Mouse (Mus musculus) myocyte (in vitro differentiated cells): ENCODE measurements at regions not wholly inside any gene's neighbourhood (a gene's known extent, or its start where the extent isn't known, plus 50 kb on each side); places are given as distances from the start of the nearest gene placed in this dataset.
A peak's percentile ranks its signal among the peaks of the same experiment; 100 is the strongest.

ENCODE experiments used
- H3K27me3 ChIP-seq: one replicate; pipeline ENCODE4 v1.6.1; 2011; ENCODE audit not compliant: control insufficient read depth, insufficient read depth, insufficient read length
- H3K36me3 ChIP-seq: one replicate; pipeline ENCODE4 v1.6.1; 2011; ENCODE audit not compliant: control insufficient read depth, insufficient read depth
- H3K4me2 ChIP-seq: one replicate; pipeline ENCODE4 v1.6.1; 2011; ENCODE audit warnings: low read depth, control low read depth
- H3K4me3 ChIP-seq: one replicate; pipeline ENCODE4 v1.5.1; 2011; ENCODE audit warnings: mild to moderate bottlenecking, control low read depth, moderate library complexity
- H3K79me2 ChIP-seq: one replicate; pipeline ENCODE4 v1.6.1; 2011; ENCODE audit not compliant: control insufficient read depth, insufficient read depth
- H3ac ChIP-seq: one replicate; pipeline ENCODE4 v1.6.1; 2011; ENCODE audit not compliant: control insufficient read depth, insufficient read length
- CEBPB ChIP-seq: IDR thresholded peaks from 2 replicates; pipeline ENCODE4 v1.6.1; 2011; ENCODE audit warnings: mild to moderate bottlenecking, moderate library complexity; ENCODE audit not compliant: poor library complexity, insufficient read depth, severe bottlenecking
- E2F4 ChIP-seq: IDR thresholded peaks from one replicate; pipeline ENCODE4 v1.6.1; 2011; ENCODE audit warnings: mild to moderate bottlenecking, control low read depth, moderate library complexity; ENCODE audit not compliant: insufficient read depth
- MAX ChIP-seq: IDR thresholded peaks from one replicate; pipeline ENCODE4 v1.6.1; 2011; ENCODE audit warnings: low read depth, mild to moderate bottlenecking, control low read depth
- MYOD1 ChIP-seq, 3 experiments: IDR thresholded peaks; one replicate each; pipeline ENCODE4 v1.6.1; 2011; ENCODE audit warnings: control low read depth in 2 of 3, low read depth in 2 of 3, mild to moderate bottlenecking in 2 of 3, moderate library complexity in 1 of 3; ENCODE audit not compliant: insufficient read length in 2 of 3, control insufficient read depth in 1 of 3
- MYOG ChIP-seq, 3 experiments: IDR thresholded peaks; one replicate each; pipeline ENCODE4 v1.6.1; 2011; ENCODE audit warnings: control low read depth in 2 of 3, low read depth in 2 of 3, mild to moderate bottlenecking in 2 of 3; ENCODE audit not compliant: insufficient read length in 2 of 3, control insufficient read depth in 1 of 3, insufficient read depth in 1 of 3
- POLR2A ChIP-seq: IDR thresholded peaks from one replicate; pipeline ENCODE4 v1.6.1; 2011; ENCODE audit warnings: low read depth, mild to moderate bottlenecking, control low read depth, moderate library complexity; ENCODE audit not compliant: insufficient read length
- POLR2AphosphoS2 ChIP-seq: IDR thresholded peaks from one replicate; pipeline ENCODE4 v1.6.1; 2011; ENCODE audit warnings: low read depth, control low read depth; ENCODE audit not compliant: insufficient read length
- REST ChIP-seq: IDR thresholded peaks from one replicate; pipeline ENCODE4 v1.6.1; 2011; ENCODE audit warnings: mild to moderate bottlenecking, control low read depth, moderate library complexity; ENCODE audit not compliant: insufficient read depth, insufficient read length
- SRF ChIP-seq: IDR thresholded peaks from one replicate; pipeline ENCODE4 v1.6.1; 2011; ENCODE audit warnings: low read depth; ENCODE audit not compliant: control insufficient read depth, insufficient read length
- TCF12 ChIP-seq: IDR thresholded peaks from one replicate; pipeline ENCODE4 v1.6.1; 2011; ENCODE audit warnings: mild to moderate bottlenecking, control low read depth; ENCODE audit not compliant: poor library complexity, insufficient read depth, severe bottlenecking
- TCF3 ChIP-seq: IDR thresholded peaks from one replicate; pipeline ENCODE4 v1.6.1; 2011; ENCODE audit warnings: low read depth, control low read depth; ENCODE audit not compliant: insufficient read length
- USF1 ChIP-seq: IDR thresholded peaks from one replicate; pipeline ENCODE4 v1.6.1; 2011; ENCODE audit warnings: low read depth, mild to moderate bottlenecking, control low read depth, moderate library complexity

DNA sequence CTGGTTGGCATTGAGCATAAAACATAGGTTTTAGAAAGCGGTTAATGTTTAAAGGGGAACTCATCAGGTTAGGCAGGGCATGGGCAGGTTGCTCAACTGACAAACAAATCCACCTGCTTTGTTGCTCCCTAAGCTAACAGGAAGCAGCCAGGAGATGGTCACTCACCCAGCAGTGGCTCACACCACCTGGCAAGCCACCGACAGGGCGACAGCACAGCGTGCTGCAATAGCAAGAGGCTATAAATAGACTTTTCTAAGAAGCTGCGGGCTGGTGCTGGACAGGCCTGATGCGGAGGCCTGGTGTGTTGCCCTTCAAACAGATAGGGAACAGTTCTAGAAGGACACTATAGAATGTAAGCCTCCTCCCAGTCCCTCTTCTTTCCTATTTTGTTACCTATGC is 559.3 kb upstream of the Gm19410 start:
- Histone ChIP-seq H3K4me3 (no peak overlapping the region), H3K36me3 (no peaks in the 10 kb centered on the region), H3K27me3 (no peaks in the 10 kb centered on the region), H3K79me2 (no peaks in the 10 kb centered on the region), H3ac (no peak overlapping the region), H3K4me2 (no peak overlapping the region)
- peak in 1 of 3 experiments; percentile 50 for TF ChIP-seq MYOD1 (IDR thresholded peaks at IDR 0.05; ENCODE audit: control insufficient read depth in 1 of 3, insufficient read length in 2 of 3, low read depth in 2 of 3)
- TF ChIP-seq SRF = no peak

DNA sequence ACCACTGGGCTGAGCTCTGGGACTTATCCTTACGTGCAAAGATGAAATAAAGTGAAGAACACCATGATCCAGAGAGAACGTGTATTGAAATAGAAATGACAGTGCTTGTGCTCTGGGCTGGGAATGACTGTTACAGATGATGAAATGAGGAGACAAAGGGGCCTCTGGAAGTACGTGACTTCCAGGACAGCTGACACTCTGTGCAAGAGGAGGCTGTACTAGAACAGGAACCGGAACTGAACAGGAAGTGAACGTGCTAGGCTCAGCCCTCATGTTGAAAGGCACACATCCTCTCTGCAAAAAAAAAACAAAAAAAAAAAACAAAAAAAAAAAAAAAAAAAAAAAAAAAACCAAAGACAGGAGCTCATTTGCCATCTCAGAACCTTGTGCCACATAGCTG is 557.2 kb upstream of the Gm19410 start:
- TF ChIP-seq MYOG (IDR thresholded peaks at IDR 0.05; ENCODE audit: control insufficient read depth in 1 of 3, insufficient read depth in 1 of 3, insufficient read length in 2 of 3, low read depth in 2 of 3) (no peak), CEBPB (no peak), E2F4 (no peak), REST (no peak), MAX (no peak), USF1 (no peak), POLR2A (no peak), TCF3 (no peak), TCF12 (no peak)
- H3K27me3 ChIP-seq = no peaks in the 10 kb centered on the region
- no peak overlapping the region for H3ac ChIP-seq
- H3K4me2 ChIP-seq = peak overlapping the region; percentile 64
- no peak overlapping the region for H3K4me3 ChIP-seq
- no peaks in the 10 kb centered on the region for H3K79me2 ChIP-seq
- H3K36me3 ChIP-seq = no peaks in the 10 kb centered on the region

GRCm38 (mm10) chr8:35211506-35212452 is 553.8 kb upstream of the Gm19410 start:
- no peaks in the 10 kb centered on the region for H3K36me3 ChIP-seq
- H3K4me2 ChIP-seq = no peak overlapping the region
- TF ChIP-seq MYOG (IDR thresholded peaks at IDR 0.05; ENCODE audit: control insufficient read depth in 1 of 3, insufficient read depth in 1 of 3, insufficient read length in 2 of 3, low read depth in 2 of 3) = no peak
- no peak for TF ChIP-seq USF1
- TF ChIP-seq REST = no peak
- TF ChIP-seq POLR2A = no peak
- TF ChIP-seq TCF3 = no peak
- no peak for TF ChIP-seq CEBPB
- no peaks in the 10 kb centered on the region for H3K79me2 ChIP-seq
- no peak overlapping the region for H3ac ChIP-seq
- no peak overlapping the region for H3K4me3 ChIP-seq
- no peaks in the 10 kb centered on the region for H3K27me3 ChIP-seq

DNA sequence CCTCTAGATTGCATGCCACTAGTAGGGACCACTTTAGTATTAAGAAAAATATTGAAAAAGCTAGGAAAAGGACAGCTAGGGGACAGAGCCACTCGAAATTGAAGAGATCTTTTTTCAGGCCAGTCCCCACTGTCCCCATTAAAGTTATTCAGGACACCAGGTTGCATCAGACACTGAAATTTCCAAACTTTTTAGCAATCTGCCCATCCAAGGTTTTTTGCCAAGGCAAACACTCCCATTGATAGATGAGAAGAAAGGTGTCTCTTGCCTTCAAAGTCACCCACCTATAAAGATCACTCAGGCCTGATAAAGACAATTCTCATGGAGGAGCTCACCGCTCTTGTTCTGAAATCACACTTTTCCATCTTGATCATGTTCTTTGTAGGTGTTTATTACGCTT is 552.1 kb upstream of the Gm19410 start:
- Histone ChIP-seq H3K27me3 (no peaks in the 10 kb centered on the region), H3K79me2 (no peaks in the 10 kb centered on the region), H3K36me3 (no peaks in the 10 kb centered on the region), H3K4me2 (no peak overlapping the region), H3ac (no peak overlapping the region), H3K4me3 (no peak overlapping the region)
- TF ChIP-seq TCF12 (no peak), MYOD1 (IDR thresholded peaks at IDR 0.05; ENCODE audit: control insufficient read depth in 1 of 3, insufficient read length in 2 of 3, low read depth in 2 of 3) (no peak), MAX (no peak), E2F4 (no peak), MYOG (IDR thresholded peaks at IDR 0.05; ENCODE audit: control insufficient read depth in 1 of 3, insufficient read depth in 1 of 3, insufficient read length in 2 of 3, low read depth in 2 of 3) (no peak), USF1 (no peak), POLR2AphosphoS2 (no peak), SRF (no peak), CEBPB (no peak), TCF3 (no peak), POLR2A (no peak), REST (no peak)

DNA sequence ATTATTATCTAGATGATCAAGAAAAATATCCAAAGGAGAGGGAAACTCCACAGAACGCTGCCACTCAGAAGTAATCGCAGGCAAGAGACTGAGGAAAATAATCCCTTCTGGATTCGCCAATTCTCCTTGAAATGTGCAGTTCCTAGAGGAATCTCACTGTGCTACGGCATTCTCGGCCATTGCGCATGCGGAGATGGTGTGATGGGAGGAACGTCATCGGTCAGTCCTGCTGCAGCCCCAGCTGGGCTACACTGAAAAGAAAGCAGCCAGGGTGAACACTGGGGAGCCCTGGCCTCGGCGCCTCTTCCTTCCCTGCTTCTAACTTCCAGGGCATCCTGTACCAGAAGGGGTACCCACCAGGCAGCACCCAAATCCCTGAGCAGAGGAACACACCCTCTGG is 548.0 kb upstream of the Gm19410 start:
- no peaks in the 10 kb centered on the region for H3K79me2 ChIP-seq
- H3ac ChIP-seq = no peak overlapping the region
- no peak overlapping the region for H3K4me3 ChIP-seq
- no peaks in the 10 kb centered on the region for H3K27me3 ChIP-seq
- TF ChIP-seq E2F4 (no peak), TCF12 (no peak), MYOG (IDR thresholded peaks at IDR 0.05; ENCODE audit: control insufficient read depth in 1 of 3, insufficient read depth in 1 of 3, insufficient read length in 2 of 3, low read depth in 2 of 3) (no peak), USF1 (no peak), MYOD1 (IDR thresholded peaks at IDR 0.05; ENCODE audit: control insufficient read depth in 1 of 3, insufficient read length in 2 of 3, low read depth in 2 of 3) (no peak), SRF (no peak), REST (no peak), CEBPB (no peak), MAX (no peak)
- peak overlapping the region; percentile 55 for H3K4me2 ChIP-seq
- no peaks in the 10 kb centered on the region for H3K36me3 ChIP-seq
